Mouse (Mus musculus): ENCODE measurements around the gene Cpm. TPM values are rescaled to one million over a fixed set of nuclear protein-coding genes. Genes with fewer than 3 reads are reported as not detected.

The Cpm gene
- polyA plus RNA-seq, 1 experiment from 2014 or later = 38.3 TPM

DNA sequence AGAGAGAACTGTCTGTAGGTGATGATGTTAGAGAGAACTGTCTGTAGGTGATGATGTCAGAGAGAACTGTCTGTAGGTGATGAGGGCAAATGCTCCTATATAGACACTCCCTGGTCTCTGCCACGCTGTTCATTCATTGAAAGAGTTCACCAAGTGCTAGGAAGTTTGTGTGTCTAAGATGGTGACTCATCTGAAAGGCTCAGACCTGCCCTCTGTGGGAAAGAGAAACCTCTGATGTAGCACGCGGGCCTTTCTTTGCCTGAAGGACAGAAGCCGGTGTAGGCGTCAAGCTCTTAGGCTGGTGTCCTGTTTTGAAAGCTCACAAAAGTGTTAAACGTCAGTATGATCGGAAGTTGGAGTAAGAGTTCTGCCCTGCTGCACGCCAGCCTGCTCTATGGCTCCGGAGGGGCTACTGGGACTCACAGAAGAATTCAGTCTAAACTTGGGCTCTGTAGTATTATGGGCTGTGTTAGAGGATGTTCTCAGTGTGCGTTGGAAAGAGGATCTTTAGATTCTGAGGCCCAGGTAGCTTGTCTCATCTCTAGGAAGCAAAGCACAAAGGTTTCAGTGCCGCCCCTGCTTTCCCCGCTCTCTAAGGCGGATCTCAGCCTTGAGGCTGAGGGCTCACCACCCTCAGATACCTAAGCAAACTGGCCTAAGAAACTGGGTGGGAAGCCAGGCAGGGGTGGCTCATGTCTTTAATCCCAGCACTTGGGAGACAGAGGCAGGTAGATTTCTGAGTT lies 48.4 kb downstream of the Cpm start:
- ATAC-seq (ENCODE audit: insufficient number of reproducible peaks, low FRiP score, low TSS enrichment, low read depth) (no peak), DNase-seq (ENCODE audit: low spot score) (no peak)
- H3K27me3 ChIP-seq (ENCODE audit: control insufficient read depth, insufficient read depth, low read length) = no peaks in the 10 kb centered on the region
- no peak overlapping the region for H3K4me2 ChIP-seq (ENCODE audit: low read depth, severe bottlenecking)
- 77% methylated on average over 13 of the region's 13 CpGs for WGBS
- no peak overlapping the region for H3K4me3 ChIP-seq (ENCODE audit: low read depth, low read length)
- no peak overlapping the region for H3K27ac ChIP-seq (replicated peaks; ENCODE audit: low read depth, low read length)
- H3K9me3 ChIP-seq (ENCODE audit: control insufficient read depth, low read length) = no peaks in the 10 kb centered on the region
- H3K9ac ChIP-seq (ENCODE audit: low read length) = 0 out of 2 replicates have a peak overlapping the region, but pooled peaks have one; percentile 7
- H3K36me3 ChIP-seq (ENCODE audit: control insufficient read depth, insufficient read depth, low read length) = no peaks in the 10 kb centered on the region
- H3K4me1 ChIP-seq (ENCODE audit: control insufficient read depth, insufficient read depth, low read length) = peaks cover 8% of the 10 kb centered on the region; the same call in 1 of the 2 replicates

DNA sequence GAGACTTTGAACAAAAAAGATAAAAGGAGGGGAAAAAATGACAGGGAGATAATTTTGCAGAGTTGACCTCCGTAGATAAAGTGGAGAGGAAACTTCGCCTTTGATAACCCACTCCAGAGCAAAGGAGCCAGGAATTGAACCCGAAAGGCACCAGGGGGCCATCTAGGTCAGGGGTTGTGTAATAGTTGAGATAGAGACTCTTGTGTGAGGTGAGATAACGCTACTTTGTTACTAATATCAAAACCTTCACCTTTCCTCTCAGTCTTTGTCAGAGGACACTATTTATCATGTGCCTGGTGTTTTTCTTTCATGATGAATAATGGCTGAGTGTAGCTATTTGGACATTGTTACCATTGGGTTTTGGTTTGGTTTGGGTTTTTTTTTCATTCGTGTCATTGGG lies 49.1 kb downstream of the Cpm start:
- Histone ChIP-seq H3K27me3 (ENCODE audit: control insufficient read depth, insufficient read depth, low read length) (no peaks in the 10 kb centered on the region), H3K4me1 (ENCODE audit: control insufficient read depth, insufficient read depth, low read length) (peaks cover 8% of the 10 kb centered on the region; the same call in 1 of the 2 replicates), H3K4me3 (ENCODE audit: low read depth, low read length) (no peak overlapping the region), H3K36me3 (ENCODE audit: control insufficient read depth, insufficient read depth, low read length) (no peaks in the 10 kb centered on the region), H3K9me3 (ENCODE audit: control insufficient read depth, low read length) (no peaks in the 10 kb centered on the region), H3K9ac (ENCODE audit: low read length) (no peak overlapping the region), H3K27ac (replicated peaks; ENCODE audit: low read depth, low read length) (no peak overlapping the region), H3K4me2 (ENCODE audit: low read depth, severe bottlenecking) (no peak overlapping the region)
- 77% methylated on average over 5 of the region's 5 CpGs for WGBS
- DNase-seq (ENCODE audit: low spot score) (no peak), ATAC-seq (ENCODE audit: insufficient number of reproducible peaks, low FRiP score, low TSS enrichment, low read depth) (no peak)

DNA sequence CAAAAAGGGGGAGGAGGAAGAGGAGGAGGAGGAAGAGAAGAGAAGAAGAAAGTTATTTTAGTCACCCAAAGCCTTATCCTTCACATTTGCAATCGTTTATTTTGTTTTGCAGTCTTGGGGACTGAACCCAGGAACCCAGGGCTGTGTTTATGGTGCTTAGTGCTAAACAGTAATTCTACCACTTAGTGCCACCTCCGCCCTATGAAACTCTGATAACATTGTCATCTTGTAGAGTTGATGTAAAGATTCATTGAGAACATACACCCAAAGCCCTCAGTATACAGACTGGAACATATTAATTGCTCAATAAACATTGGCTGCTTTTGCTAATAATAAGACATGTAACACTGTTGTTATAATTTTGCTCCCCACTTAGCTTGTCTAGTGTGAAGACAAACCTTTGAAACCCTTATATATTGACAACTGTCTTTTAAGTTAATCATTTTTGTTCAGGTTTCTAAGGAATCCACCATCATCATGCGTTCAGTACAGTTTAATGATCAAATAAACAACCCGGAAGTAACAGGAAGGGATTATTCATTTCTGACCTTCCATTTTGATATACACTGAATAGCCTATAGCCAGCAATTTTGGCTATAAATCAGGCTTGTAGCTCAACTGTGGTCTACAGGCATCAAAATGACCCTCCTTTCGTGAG lies 49.9 kb downstream of the Cpm start:
- Histone ChIP-seq H3K36me3 (ENCODE audit: control insufficient read depth, insufficient read depth, low read length) (no peaks in the 10 kb centered on the region), H3K4me1 (ENCODE audit: control insufficient read depth, insufficient read depth, low read length) (peaks cover 8% of the 10 kb centered on the region; the same call in 1 of the 2 replicates), H3K27me3 (ENCODE audit: control insufficient read depth, insufficient read depth, low read length) (no peaks in the 10 kb centered on the region), H3K27ac (replicated peaks; ENCODE audit: low read depth, low read length) (no peak overlapping the region), H3K4me2 (ENCODE audit: low read depth, severe bottlenecking) (no peak overlapping the region), H3K9me3 (ENCODE audit: control insufficient read depth, low read length) (no peaks in the 10 kb centered on the region), H3K4me3 (ENCODE audit: low read depth, low read length) (no peak overlapping the region), H3K9ac (ENCODE audit: low read length) (no peak overlapping the region)
- WGBS = 87% methylated on average over 5 of the region's 5 CpGs
- DNase-seq (ENCODE audit: low spot score) (no peak), ATAC-seq (ENCODE audit: insufficient number of reproducible peaks, low FRiP score, low TSS enrichment, low read depth) (no peak)

DNA sequence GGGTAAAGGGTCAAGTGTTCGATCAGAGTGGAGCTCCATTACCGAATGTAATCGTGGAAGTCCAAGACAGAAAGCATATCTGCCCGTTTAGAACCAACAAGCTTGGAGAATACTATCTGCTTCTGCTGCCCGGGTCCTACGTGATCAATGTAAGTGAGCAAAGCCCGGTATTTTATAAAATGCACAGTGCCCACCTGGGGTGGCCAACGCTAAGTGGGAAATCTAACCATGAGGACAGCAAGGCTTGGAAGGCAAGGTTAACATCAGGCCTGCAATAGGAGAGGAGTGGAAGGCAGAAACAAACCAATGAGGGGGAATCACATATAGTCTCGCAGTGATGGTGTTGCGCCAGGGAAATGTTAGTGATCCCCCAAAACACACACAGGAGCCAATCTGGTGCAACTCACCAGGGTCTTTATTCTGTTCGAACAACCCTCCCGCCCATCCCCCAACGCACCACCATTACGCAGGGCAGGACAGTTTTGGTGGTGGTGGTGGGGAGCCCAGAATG lies 50.7 kb downstream of the Cpm start:
- H3K4me1 ChIP-seq (ENCODE audit: control insufficient read depth, insufficient read depth, low read length) = peaks cover 8% of the 10 kb centered on the region; the same call in 1 of the 2 replicates
- no peak for DNase-seq (ENCODE audit: low spot score)
- no peak overlapping the region for H3K4me2 ChIP-seq (ENCODE audit: low read depth, severe bottlenecking)
- WGBS = 93% methylated on average over 14 of the region's 14 CpGs
- H3K9me3 ChIP-seq (ENCODE audit: control insufficient read depth, low read length) = no peaks in the 10 kb centered on the region
- no peak overlapping the region for H3K9ac ChIP-seq (ENCODE audit: low read length)
- no peaks in the 10 kb centered on the region for H3K27me3 ChIP-seq (ENCODE audit: control insufficient read depth, insufficient read depth, low read length)
- H3K4me3 ChIP-seq (ENCODE audit: low read depth, low read length) = no peak overlapping the region
- no peak overlapping the region for H3K27ac ChIP-seq (replicated peaks; ENCODE audit: low read depth, low read length)
- no peak for ATAC-seq (ENCODE audit: insufficient number of reproducible peaks, low FRiP score, low TSS enrichment, low read depth)
- no peaks in the 10 kb centered on the region for H3K36me3 ChIP-seq (ENCODE audit: control insufficient read depth, insufficient read depth, low read length)

DNA sequence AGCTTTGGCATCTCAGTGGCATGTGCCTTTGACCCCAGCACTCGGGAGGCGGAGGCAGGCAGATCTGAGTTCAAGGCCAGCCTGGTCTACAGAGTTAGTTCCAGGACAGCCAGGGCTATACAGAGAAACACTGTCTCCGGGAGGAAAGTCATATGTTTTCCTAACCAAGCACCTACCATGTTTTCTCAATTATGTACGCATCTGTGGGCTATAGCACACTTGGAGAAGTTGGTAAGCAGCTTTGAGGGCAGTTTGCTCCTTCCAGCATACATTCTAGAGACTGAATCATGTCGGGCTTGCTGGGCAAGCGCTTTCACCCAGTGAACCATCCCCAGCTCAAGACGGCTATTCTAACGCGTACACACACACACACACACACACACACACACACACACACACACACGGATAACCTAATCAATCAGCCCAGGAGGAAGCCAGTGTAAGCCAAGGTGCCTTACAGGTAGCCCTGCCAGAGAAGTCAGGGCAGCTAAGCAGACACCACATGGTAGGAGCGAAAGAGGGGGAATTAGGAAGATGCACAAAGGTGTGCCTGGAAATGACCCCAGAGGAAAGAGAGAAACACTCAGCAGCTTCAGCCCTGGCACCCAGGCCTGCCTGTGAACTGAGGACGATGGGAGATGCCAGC lies 51.7 kb downstream of the Cpm start:
- H3K9me3 ChIP-seq (ENCODE audit: control insufficient read depth, low read length) = no peaks in the 10 kb centered on the region
- 91% methylated on average over 12 of the region's 12 CpGs for WGBS
- H3K4me2 ChIP-seq (ENCODE audit: low read depth, severe bottlenecking) = no peak overlapping the region
- no peak overlapping the region for H3K4me3 ChIP-seq (ENCODE audit: low read depth, low read length)
- DNase-seq (ENCODE audit: low spot score) (no peak), ATAC-seq (ENCODE audit: insufficient number of reproducible peaks, low FRiP score, low TSS enrichment, low read depth) (no peak)
- no peaks in the 10 kb centered on the region for H3K36me3 ChIP-seq (ENCODE audit: control insufficient read depth, insufficient read depth, low read length)
- H3K4me1 ChIP-seq (ENCODE audit: control insufficient read depth, insufficient read depth, low read length) = peaks cover 5% of the 10 kb centered on the region; the same call in 1 of the 2 replicates
- H3K27me3 ChIP-seq (ENCODE audit: control insufficient read depth, insufficient read depth, low read length) = no peaks in the 10 kb centered on the region
- no peak overlapping the region for H3K9ac ChIP-seq (ENCODE audit: low read length)
- H3K27ac ChIP-seq (replicated peaks; ENCODE audit: low read depth, low read length) = no peak overlapping the region

DNA sequence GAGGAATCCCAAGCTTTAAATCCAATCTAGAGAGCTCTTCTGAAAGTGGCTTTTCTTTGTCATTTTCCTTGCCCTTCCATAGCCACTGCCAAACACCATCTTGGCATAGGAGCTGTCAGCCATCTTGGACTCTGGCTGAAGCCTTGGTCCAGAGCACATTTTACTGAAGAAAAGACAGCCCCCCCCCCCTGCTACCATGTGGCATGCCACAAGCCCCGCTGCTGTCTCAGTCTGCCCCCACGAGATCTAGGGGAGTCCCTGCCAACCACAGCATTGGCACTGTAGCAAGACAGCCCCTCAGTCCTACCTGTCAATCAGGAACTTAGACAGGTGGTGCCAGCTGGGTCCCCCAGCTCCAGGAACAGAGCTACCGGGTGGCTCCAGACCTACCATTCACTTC lies 52.2 kb downstream of the Cpm start:
- no peak overlapping the region for H3K27ac ChIP-seq (replicated peaks; ENCODE audit: low read depth, low read length)
- H3K9me3 ChIP-seq (ENCODE audit: control insufficient read depth, low read length) = no peaks in the 10 kb centered on the region
- H3K27me3 ChIP-seq (ENCODE audit: control insufficient read depth, insufficient read depth, low read length) = no peaks in the 10 kb centered on the region
- H3K36me3 ChIP-seq (ENCODE audit: control insufficient read depth, insufficient read depth, low read length) = no peaks in the 10 kb centered on the region
- DNase-seq (ENCODE audit: low spot score) (no peak), ATAC-seq (ENCODE audit: insufficient number of reproducible peaks, low FRiP score, low TSS enrichment, low read depth) (no peak)
- H3K4me2 ChIP-seq (ENCODE audit: low read depth, severe bottlenecking) = no peak overlapping the region
- H3K4me3 ChIP-seq (ENCODE audit: low read depth, low read length) = no peak overlapping the region
- WGBS = 85% methylated on average over 3 of the region's 3 CpGs
- peaks cover 2% of the 10 kb centered on the region; the same call in 1 of the 2 replicates for H3K4me1 ChIP-seq (ENCODE audit: control insufficient read depth, insufficient read depth, low read length)
- H3K9ac ChIP-seq (ENCODE audit: low read length) = no peak overlapping the region

DNA sequence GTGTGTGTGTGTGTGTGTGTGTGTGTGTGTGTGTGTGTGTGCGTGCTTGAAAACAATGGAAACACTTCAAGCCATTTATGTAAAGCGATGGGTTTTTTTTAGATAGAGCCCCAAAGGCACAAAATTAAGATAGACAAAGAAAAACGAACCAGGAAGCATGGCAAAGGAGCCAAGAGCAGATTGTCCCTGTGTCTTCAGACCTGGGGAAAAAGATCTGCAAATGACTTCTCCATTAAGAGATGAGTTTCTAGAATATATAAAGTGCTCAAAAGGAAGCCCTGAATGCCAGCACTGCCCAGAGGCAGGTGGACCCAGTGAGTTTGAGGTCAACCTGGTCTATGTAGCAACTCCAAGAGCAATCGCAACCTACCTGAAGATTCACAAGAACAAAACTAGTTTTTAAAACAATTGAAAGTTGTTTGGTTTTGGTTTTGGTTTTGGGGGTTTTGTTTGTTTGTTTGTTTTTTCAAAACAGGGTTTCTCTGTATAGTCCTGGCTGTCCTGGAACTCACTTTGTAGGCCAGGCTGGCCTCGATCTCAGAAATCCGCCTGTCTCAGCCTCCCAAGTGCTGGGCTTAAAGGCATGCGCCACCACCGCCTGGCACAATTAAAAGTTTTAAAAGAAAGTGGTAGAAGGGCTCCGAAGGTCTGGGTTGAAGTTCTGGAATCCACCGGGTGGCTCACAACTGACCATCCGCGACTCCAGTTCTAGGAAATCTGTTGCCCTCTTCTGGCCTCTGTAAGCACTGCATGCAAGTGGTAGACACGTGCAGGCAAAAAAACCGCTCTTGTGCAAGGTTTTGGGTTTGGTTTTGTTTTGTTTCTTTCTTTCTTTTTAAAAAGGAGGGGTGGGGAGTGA lies 52.9 kb downstream of the Cpm start:
- H3K27ac ChIP-seq (replicated peaks; ENCODE audit: low read depth, low read length) = no peak overlapping the region
- no peak overlapping the region for H3K4me3 ChIP-seq (ENCODE audit: low read depth, low read length)
- no peak overlapping the region for H3K4me2 ChIP-seq (ENCODE audit: low read depth, severe bottlenecking)
- no peak overlapping the region for H3K9ac ChIP-seq (ENCODE audit: low read length)
- DNase-seq (ENCODE audit: low spot score) (peak; percentile 72), ATAC-seq (ENCODE audit: insufficient number of reproducible peaks, low FRiP score, low TSS enrichment, low read depth) (no peak)
- no peaks in the 10 kb centered on the region for H3K9me3 ChIP-seq (ENCODE audit: control insufficient read depth, low read length)
- H3K27me3 ChIP-seq (ENCODE audit: control insufficient read depth, insufficient read depth, low read length) = no peaks in the 10 kb centered on the region
- H3K4me1 ChIP-seq (ENCODE audit: control insufficient read depth, insufficient read depth, low read length) = no peaks in the 10 kb centered on the region
- 68% methylated on average over 14 of the region's 14 CpGs for WGBS
- no peaks in the 10 kb centered on the region for H3K36me3 ChIP-seq (ENCODE audit: control insufficient read depth, insufficient read depth, low read length)

Measured in limb, embryonic 11.5 days (tissue).